Mouse (Mus musculus) stomach, postnatal 0 days (tissue): Measurements from ENCODE around the gene Flad1.

ENCODE experiments used
- CTCF ChIP-seq: IDR thresholded peaks from 2 replicates; pipeline ENCODE4 v1.5.1; 2016; ENCODE audit warnings: antibody characterized with exemption, low read depth, mild to moderate bottlenecking, moderate library complexity
- EP300 ChIP-seq: optimal IDR thresholded peaks from 2 replicates; pipeline ENCODE3; 2016; ENCODE audit warnings: antibody characterized with exemption

- TF ChIP-seq CTCF (no peak), EP300 (no peak)
Measured at GRCm38 (mm10) chr3:89382033-89382882, 29.4 kb downstream of the Flad1 start.
